Mouse (Mus musculus) thymus, adult 18-20 months (tissue): Measurements from ENCODE around the gene C77080.
"Not testable (repeated sequence)": the region's sequence is repeated elsewhere in the genome, so short reads cannot be mapped to it uniquely, and the experiment has no call there.

Source experiments
- DNase-seq, 2 experiments: peaks; one replicate each; pipeline ENCODE4 v3.0.0; 2022; ENCODE audit warnings: mixed read lengths in 2 of 2

The C77080 gene

DNA sequence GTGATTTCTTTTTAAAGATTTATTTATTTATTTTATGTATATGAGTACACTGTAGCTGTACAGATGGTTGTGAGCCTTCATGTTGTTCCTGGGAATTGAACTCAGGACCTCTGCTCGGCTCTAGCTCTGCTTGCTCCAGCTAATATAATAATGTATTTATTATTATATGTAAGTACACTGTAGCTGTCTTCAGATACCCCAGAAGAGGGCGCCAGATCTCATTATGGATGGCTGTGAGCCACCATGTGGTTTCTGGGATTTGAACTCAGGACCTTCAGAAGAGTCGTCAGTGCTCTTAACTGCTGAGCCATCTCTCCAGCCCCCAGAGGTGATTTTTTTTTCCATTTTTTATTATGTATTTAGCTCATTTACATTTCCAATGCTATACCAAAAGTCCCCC, 48.7 kb downstream of the C77080 start:
- DNase-seq, result not testable (repeated sequence)

DNA sequence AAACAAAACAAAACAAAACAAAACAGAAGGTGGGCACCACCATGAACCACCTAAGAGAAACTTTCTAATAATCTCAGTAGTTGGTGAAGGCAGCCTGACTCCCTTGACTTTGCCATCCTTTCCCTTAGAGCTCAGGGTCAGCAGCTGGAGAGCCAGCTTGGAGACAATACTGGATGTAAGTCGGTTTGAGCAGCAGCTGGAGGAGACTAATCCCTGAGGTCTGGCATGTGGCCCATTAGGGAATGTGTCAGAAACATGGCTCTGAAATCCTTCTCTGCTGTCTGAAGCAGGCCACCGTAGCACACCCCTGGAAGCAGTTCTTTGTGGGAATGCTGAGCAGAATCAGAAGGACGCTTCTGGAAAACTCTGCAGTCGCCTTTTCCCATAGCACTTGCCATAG, 49.7 kb downstream of the C77080 start:
- no peak for DNase-seq

DNA sequence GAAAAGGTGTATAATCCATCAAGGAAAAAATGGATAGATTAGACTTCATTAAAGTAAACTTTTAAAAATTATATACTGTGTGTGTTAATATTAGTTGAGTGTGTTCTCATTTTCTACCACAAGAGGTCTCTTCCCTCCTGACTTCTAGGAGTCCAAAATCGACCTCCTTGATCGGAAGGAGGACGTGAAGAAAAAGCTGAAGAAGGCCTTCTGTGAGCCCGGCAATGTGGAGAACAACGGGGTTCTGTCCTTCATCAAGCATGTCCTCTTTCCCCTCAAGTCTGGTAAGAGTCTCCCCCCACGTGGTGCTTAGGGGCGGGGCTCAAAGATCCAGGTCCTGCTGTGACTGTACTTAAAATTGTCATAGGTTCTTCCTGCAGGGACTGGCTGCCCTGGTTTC, 51.7 kb downstream of the C77080 start:
- DNase-seq, result no peak

DNA sequence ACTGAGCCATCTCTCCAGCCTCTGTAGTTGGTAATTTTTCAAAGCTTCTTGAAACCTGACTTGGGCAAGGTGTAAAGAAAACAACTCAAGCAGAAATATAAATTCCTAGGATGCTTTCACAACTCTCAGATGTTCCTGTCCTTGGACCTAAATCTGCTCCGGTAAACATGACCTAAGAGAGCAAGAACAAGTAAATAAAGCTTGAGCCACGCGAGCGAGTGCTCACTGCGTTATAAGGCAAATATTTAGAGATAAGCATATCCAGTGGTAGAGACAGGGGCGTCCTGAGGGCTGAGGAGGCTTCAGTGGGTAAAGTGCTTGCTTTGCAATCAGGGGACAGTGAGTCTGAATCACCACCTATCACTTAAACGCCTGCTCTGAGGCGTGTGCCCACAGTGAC, 54.4 kb downstream of the C77080 start:
- DNase-seq, result no peak

- DNase-seq, result no peak
Observed at GRCm38 (mm10) chr4:129204655-129205054, 56.5 kb downstream of the C77080 start.

DNA sequence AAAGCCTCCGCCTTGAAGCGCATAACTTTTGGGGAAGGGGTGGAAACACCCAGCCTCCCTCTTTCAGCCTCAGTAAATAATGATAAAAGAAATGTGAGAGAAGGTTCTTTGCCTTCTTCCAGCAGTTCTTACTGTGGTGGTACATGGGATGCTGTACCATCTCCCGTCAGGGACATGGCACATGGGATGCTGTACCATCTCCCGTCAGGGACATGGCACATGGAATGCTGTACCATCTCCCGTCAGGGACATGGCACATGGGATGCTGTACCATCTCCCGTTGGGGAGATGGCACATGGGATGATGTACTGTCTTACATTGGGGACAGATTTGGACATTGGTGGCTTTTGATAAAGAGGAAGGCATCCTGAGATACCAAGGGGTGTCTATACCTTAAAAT, 63.7 kb downstream of the C77080 start:
- no peak for DNase-seq

DNA sequence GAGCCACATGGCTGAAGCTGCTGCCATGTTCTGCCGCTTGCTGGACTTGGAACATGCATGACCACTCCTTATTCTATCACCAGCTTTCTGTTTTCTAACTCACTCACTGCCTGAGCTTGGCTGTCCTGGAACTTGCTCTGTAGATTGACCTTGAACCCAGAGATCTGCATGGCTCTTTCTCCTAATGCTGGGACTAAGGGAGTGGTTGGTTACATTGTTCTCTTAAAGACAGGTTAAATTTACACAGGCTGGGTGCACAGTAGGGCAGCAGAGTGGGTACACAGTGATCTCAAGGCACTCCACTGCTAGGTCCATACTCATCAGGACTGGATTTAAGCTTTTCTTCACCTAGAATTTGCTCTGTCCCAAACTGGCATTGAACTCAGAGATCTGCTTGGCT, 66.9 kb downstream of the C77080 start:
- DNase-seq, result no peak

- DNase-seq, result no peak
Observed at GRCm38 (mm10) chr4:129191691-129192090, 69.5 kb downstream of the C77080 start.

DNA sequence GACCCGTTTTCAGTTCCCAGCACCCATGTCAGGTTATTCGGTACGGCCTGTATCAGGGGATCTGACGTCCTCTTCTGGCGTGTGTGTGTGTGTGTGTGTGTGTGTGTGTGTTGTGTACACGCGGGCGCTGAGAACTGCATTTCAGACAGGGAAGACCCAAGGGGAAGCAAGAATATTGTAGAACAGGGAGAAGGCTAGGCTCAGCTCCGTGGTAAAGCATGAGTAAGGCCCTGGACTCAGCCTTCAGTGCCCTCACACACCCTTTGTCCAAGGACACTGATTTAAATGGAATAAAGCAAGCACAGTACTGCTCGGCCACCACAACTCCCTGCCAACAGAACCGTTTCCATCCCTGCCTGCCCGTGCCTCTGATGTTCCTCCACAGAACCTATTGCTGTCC, 70.7 kb downstream of the C77080 start:
- DNase-seq, result peak in 1 of 2 experiments; percentile 10

DNA sequence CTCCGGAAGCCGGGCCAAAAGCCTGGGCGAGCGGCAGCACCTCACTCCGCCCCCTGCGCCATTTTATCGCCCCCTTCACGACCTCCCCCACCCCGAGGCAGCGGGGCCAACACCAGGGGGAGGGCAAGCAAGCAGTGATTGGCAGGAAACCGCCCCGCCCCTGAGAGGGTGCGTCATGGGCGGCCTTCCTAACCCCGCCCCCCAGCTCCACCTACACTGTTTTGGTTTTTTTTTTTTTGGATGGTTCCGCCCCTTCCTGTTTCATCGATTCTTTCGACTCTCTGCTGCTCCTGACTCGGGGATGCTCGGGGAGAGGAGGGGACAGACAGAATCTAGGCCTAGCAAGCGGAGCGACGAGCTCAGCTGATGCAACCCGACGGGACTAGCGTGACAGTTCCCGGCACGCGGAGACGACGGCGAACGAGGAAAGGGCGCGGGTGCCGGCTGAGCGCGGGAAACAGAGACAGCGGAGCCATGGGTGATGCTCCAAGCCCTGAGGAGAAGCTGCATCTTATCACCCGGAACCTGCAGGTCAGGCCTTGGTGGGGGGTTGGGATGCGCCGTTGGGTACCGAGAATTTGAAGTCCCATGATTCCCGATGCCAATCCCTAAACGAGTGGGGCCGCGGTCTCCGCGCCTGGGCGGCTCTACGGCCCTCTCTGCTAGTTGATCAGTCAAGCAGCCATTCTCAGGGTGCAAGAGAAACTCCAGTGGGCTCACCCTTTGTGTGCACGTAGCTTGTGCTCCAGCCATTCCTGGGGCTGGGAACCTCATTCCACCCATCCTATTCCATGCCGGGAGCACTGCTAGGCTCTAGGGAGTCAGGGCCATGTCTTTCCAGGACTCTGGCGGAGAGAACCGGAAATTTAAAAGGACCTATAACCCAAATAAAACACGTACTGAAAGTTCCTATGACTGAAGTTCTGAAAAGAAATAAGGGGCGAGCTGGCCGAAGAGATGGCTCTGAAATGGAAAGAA, 71.4 kb downstream of the C77080 start, which contains the start of the genes S100pbp and Yars:
TSS of gene S100pbp (minus strand) at position 186 of the 978 bp plus-strand sequence.
TSS of gene Yars (plus strand) at position 219 of the 978 bp plus-strand sequence.
- DNase-seq, result peak; percentile 97 to 98

- DNase-seq, result peak; percentile 54 to 63
Observed at GRCm38 (mm10) chr4:129188803-129189541, 72.2 kb downstream of the C77080 start.

- no peak for DNase-seq
Observed at GRCm38 (mm10) chr4:129188041-129188659, 73.1 kb downstream of the C77080 start.

DNA sequence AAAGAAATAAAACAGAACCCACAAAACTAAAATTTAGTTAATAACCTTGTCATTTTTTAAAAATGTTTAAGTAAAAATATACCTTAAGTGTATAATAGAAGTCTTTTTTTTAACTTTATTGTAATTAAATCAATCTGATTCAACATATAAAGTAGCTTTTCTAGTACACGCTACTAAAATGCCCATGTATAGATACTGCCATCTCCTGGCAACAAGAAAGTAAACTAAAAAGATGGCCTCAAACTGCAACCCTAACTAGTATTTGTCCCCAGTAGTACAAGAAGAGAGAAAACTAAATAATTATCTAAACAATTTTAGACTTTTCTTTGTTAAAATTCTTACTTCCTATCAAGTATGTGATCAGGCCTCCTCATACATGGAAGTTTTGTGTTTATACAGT, 81.6 kb downstream of the C77080 start:
- DNase-seq, result no peak

GRCm38 (mm10) chr4:129172529-129172928, 88.7 kb downstream of the C77080 start:
- no peak for DNase-seq
